Mouse (Mus musculus): ENCODE measurements around the gene Zbed5. TPM values are rescaled to one million over a fixed set of nuclear protein-coding genes. Genes with fewer than 3 reads are reported as not detected.

Gene Zbed5
- 19.9 and 21.4 TPM in 2 replicates for polyA plus RNA-seq (2015; fragmentation: Nextera tagmentation; extraction: Ambion mirVana)

GRCm38 (mm10) chr5:129895198-129896088 is at the start of gene Zbed5:
TSS of gene Zbed5 (plus strand) at chr5:129895723.
- Histone ChIP-seq H3K27ac (ENCODE audit: low read length) (no peak within 1 kb of the TSS), H3K27me3 (replicated peaks; ENCODE audit: control insufficient read depth, insufficient read depth, low read length) (no peaks in the 10 kb centered on the region), H3K4me2 (ENCODE audit: low read length) (peak within 1 kb of the TSS; percentile 64), H3K9ac (replicated peaks; ENCODE audit: low read depth, low read length) (peak within 1 kb of the TSS; percentile 71), H3K36me3 (ENCODE audit: control insufficient read depth, insufficient read depth) (no peaks in the 10 kb centered on the region), H3K9me3 (ENCODE audit: control insufficient read depth, low read length) (no peaks in the 10 kb centered on the region), H3K4me3 (replicated peaks; ENCODE audit: low read length) (peak within 1 kb of the TSS; percentile 89), H3K4me1 (replicated peaks; ENCODE audit: control insufficient read depth, insufficient read depth, low read length) (peaks cover 11% of the 10 kb centered on the region)
- WGBS, result 2% methylated on average over 44 of the region's 44 CpGs
- peak; percentile 100 for ATAC-seq

- Histone ChIP-seq H3K27me3 (replicated peaks; ENCODE audit: control insufficient read depth, insufficient read depth, low read length) (no peaks in the 10 kb centered on the region), H3K9ac (replicated peaks; ENCODE audit: low read depth, low read length) (peak within 1 kb of the TSS; percentile 74), H3K36me3 (ENCODE audit: control insufficient read depth, insufficient read depth) (peaks cover 20% of the 10 kb centered on the region), H3K27ac (ENCODE audit: low read length) (peak within 1 kb of the TSS; percentile 46), H3K4me3 (replicated peaks; ENCODE audit: low read length) (peak within 1 kb of the TSS; percentile 78), H3K9me3 (ENCODE audit: control insufficient read depth, low read length) (no peaks in the 10 kb centered on the region), H3K4me2 (ENCODE audit: low read length) (peak within 1 kb of the TSS; percentile 77), H3K4me1 (replicated peaks; ENCODE audit: control insufficient read depth, insufficient read depth, low read length) (peaks cover 12% of the 10 kb centered on the region)
- 10% methylated on average over 22 of the region's 22 CpGs for WGBS
- ATAC-seq, result peak; percentile 98
These were observed 48.6 kb upstream of the Zbed5 start, which contains the start of gene Sumf2 for GRCm38 (mm10) chr5:129846752-129847557. TSS of gene Sumf2 (plus strand) at chr5:129846986.

GRCm38 (mm10) chr5:129847558-129847820 is 48.0 kb upstream of the Zbed5 start:
- WGBS, result 59% methylated on average over 8 of the region's 8 CpGs
- Histone ChIP-seq H3K27ac (ENCODE audit: low read length) (no peak overlapping the region), H3K9ac (replicated peaks; ENCODE audit: low read depth, low read length) (peak overlapping the region; percentile 74), H3K9me3 (ENCODE audit: control insufficient read depth, low read length) (no peaks in the 10 kb centered on the region), H3K4me1 (replicated peaks; ENCODE audit: control insufficient read depth, insufficient read depth, low read length) (peaks cover 12% of the 10 kb centered on the region), H3K4me2 (ENCODE audit: low read length) (peak overlapping the region; percentile 77), H3K27me3 (replicated peaks; ENCODE audit: control insufficient read depth, insufficient read depth, low read length) (no peaks in the 10 kb centered on the region), H3K4me3 (replicated peaks; ENCODE audit: low read length) (peak overlapping the region; percentile 78), H3K36me3 (ENCODE audit: control insufficient read depth, insufficient read depth) (peaks cover 20% of the 10 kb centered on the region)
- no peak for ATAC-seq

- H3K9ac ChIP-seq (replicated peaks; ENCODE audit: low read depth, low read length), result no peak overlapping the region
- H3K4me1 ChIP-seq (replicated peaks; ENCODE audit: control insufficient read depth, insufficient read depth, low read length), result no peaks in the 10 kb centered on the region
- no peak overlapping the region for H3K4me3 ChIP-seq (replicated peaks; ENCODE audit: low read length)
- no peak overlapping the region for H3K4me2 ChIP-seq (ENCODE audit: low read length)
- ATAC-seq, result no peak
- 53% methylated on average over 5 of the region's 5 CpGs for WGBS
- H3K27me3 ChIP-seq (replicated peaks; ENCODE audit: control insufficient read depth, insufficient read depth, low read length), result no peaks in the 10 kb centered on the region
- H3K27ac ChIP-seq (ENCODE audit: low read length), result no peak overlapping the region
- no peaks in the 10 kb centered on the region for H3K9me3 ChIP-seq (ENCODE audit: control insufficient read depth, low read length)
- H3K36me3 ChIP-seq (ENCODE audit: control insufficient read depth, insufficient read depth), result peaks cover 9% of the 10 kb centered on the region; the same call in 1 of the 2 replicates
These were observed 40.4 kb upstream of the Zbed5 start for GRCm38 (mm10) chr5:129855163-129855562.

GRCm38 (mm10) chr5:129856414-129856813 is 39.1 kb upstream of the Zbed5 start:
- H3K4me2 ChIP-seq (ENCODE audit: low read length), result no peak overlapping the region
- H3K27ac ChIP-seq (ENCODE audit: low read length), result no peak overlapping the region
- H3K36me3 ChIP-seq (ENCODE audit: control insufficient read depth, insufficient read depth), result peaks cover 9% of the 10 kb centered on the region; the same call in 1 of the 2 replicates
- WGBS, result 86% methylated on average over 5 of the region's 5 CpGs
- H3K4me1 ChIP-seq (replicated peaks; ENCODE audit: control insufficient read depth, insufficient read depth, low read length), result no peaks in the 10 kb centered on the region
- H3K4me3 ChIP-seq (replicated peaks; ENCODE audit: low read length), result no peak overlapping the region
- no peak for ATAC-seq
- no peaks in the 10 kb centered on the region for H3K27me3 ChIP-seq (replicated peaks; ENCODE audit: control insufficient read depth, insufficient read depth, low read length)
- no peaks in the 10 kb centered on the region for H3K9me3 ChIP-seq (ENCODE audit: control insufficient read depth, low read length)
- no peak overlapping the region for H3K9ac ChIP-seq (replicated peaks; ENCODE audit: low read depth, low read length)

GRCm38 (mm10) chr5:129862325-129862724 is 33.2 kb upstream of the Zbed5 start:
- ATAC-seq, result no peak
- no peaks in the 10 kb centered on the region for H3K27me3 ChIP-seq (replicated peaks; ENCODE audit: control insufficient read depth, insufficient read depth, low read length)
- no peak overlapping the region for H3K4me2 ChIP-seq (ENCODE audit: low read length)
- no peaks in the 10 kb centered on the region for H3K4me1 ChIP-seq (replicated peaks; ENCODE audit: control insufficient read depth, insufficient read depth, low read length)
- no peak overlapping the region for H3K27ac ChIP-seq (ENCODE audit: low read length)
- H3K36me3 ChIP-seq (ENCODE audit: control insufficient read depth, insufficient read depth), result peaks cover 6% of the 10 kb centered on the region; the same call in 1 of the 2 replicates
- H3K4me3 ChIP-seq (replicated peaks; ENCODE audit: low read length), result no peak overlapping the region
- H3K9me3 ChIP-seq (ENCODE audit: control insufficient read depth, low read length), result 0 out of 2 replicates have a peak, but pooled peaks cover 2% of the 10 kb centered on the region
- no peak overlapping the region for H3K9ac ChIP-seq (replicated peaks; ENCODE audit: low read depth, low read length)
- WGBS, result 96% methylated on average over 6 of the region's 6 CpGs

- H3K4me2 ChIP-seq (ENCODE audit: low read length), result no peak overlapping the region
- no peaks in the 10 kb centered on the region for H3K4me1 ChIP-seq (replicated peaks; ENCODE audit: control insufficient read depth, insufficient read depth, low read length)
- WGBS, result 18% methylated on average over 18 of the region's 18 CpGs
- no peak overlapping the region for H3K27ac ChIP-seq (ENCODE audit: low read length)
- H3K9ac ChIP-seq (replicated peaks; ENCODE audit: low read depth, low read length), result no peak overlapping the region
- no peak overlapping the region for H3K4me3 ChIP-seq (replicated peaks; ENCODE audit: low read length)
- H3K27me3 ChIP-seq (replicated peaks; ENCODE audit: control insufficient read depth, insufficient read depth, low read length), result no peaks in the 10 kb centered on the region
- H3K9me3 ChIP-seq (ENCODE audit: control insufficient read depth, low read length), result 0 out of 2 replicates have a peak, but pooled peaks cover 2% of the 10 kb centered on the region
- H3K36me3 ChIP-seq (ENCODE audit: control insufficient read depth, insufficient read depth), result peaks cover 3% of the 10 kb centered on the region; the same call in 1 of the 2 replicates
- no peak for ATAC-seq
These were observed 31.1 kb upstream of the Zbed5 start for GRCm38 (mm10) chr5:129864467-129864866.

GRCm38 (mm10) chr5:129865841-129866240 is 29.7 kb upstream of the Zbed5 start:
- ATAC-seq, result no peak
- Histone ChIP-seq H3K27ac (ENCODE audit: low read length) (no peak overlapping the region), H3K9me3 (ENCODE audit: control insufficient read depth, low read length) (0 out of 2 replicates have a peak, but pooled peaks cover 2% of the 10 kb centered on the region), H3K9ac (replicated peaks; ENCODE audit: low read depth, low read length) (no peak overlapping the region), H3K36me3 (ENCODE audit: control insufficient read depth, insufficient read depth) (peaks cover 3% of the 10 kb centered on the region; the same call in 1 of the 2 replicates), H3K4me1 (replicated peaks; ENCODE audit: control insufficient read depth, insufficient read depth, low read length) (no peaks in the 10 kb centered on the region), H3K27me3 (replicated peaks; ENCODE audit: control insufficient read depth, insufficient read depth, low read length) (no peaks in the 10 kb centered on the region), H3K4me2 (ENCODE audit: low read length) (no peak overlapping the region), H3K4me3 (replicated peaks; ENCODE audit: low read length) (no peak overlapping the region)
- WGBS, result 89% methylated on average over 12 of the region's 12 CpGs
